8 mouse cellular contexts compared by ENCODE assay signal in genomic region chr3:135212658-135213350, GRCm38 (mm10). TPM values are rescaled to one million over a fixed set of nuclear protein-coding genes. Genes with fewer than 3 reads are reported as not detected.
DNase-seq lines count a peak whose midpoint lies in the region; ATAC-seq and TF ChIP-seq lines count a peak whose summit lies in the region.

No protein-coding gene starts in this region.

- no peak for DNase-seq in lung, adult 2 months
- DNase-seq in lung, postnatal 14 days, result no peak
- peak; percentile 3 for DNase-seq in brain, embryonic 14.5 days (ENCODE audit: low read depth)
- peak; percentile 83 for DNase-seq in midbrain, embryonic 11.5 days (ENCODE audit: low spot score, missing footprints)
- no peak for DNase-seq in thymus, postnatal 10 days (ENCODE audit: low spot score in 2 of 2)
- DNase-seq in cerebellum, postnatal 4 days (ENCODE audit: low spot score in 2 of 2), result no peak
- no peak for DNase-seq in layer of hippocampus, adult 18-20 months (ENCODE audit: low spot score in 2 of 2)

- H3K4me2 ChIP-seq in hindbrain, embryonic 13.5 days, result peak overlapping the region; percentile 78
- peak overlapping the region; percentile 67 for H3K4me2 ChIP-seq in midbrain, embryonic 11.5 days

- WGBS in lung, adult 2 months, result under 1% methylated on average over 26 of the region's 26 CpGs
- WGBS in hindbrain, embryonic 13.5 days, result 1% methylated on average over 26 of the region's 26 CpGs
- under 1% methylated on average over 26 of the region's 26 CpGs for WGBS in midbrain, embryonic 11.5 days

- H3K36me3 ChIP-seq in hindbrain, embryonic 13.5 days, result 0 out of 2 replicates have a peak, but pooled peaks cover 10% of the 10 kb centered on the region
- peaks cover 11% of the 10 kb centered on the region for H3K36me3 ChIP-seq in midbrain, embryonic 11.5 days (ENCODE audit: control insufficient read depth, insufficient read depth, low read length)

- peak overlapping the region; percentile 66 for H3K9ac ChIP-seq in hindbrain, embryonic 13.5 days
- H3K9ac ChIP-seq in midbrain, embryonic 11.5 days (ENCODE audit: low read length), result peak overlapping the region; percentile 87

- no peaks in the 10 kb centered on the region for H3K27me3 ChIP-seq in hindbrain, embryonic 13.5 days
- no peaks in the 10 kb centered on the region for H3K27me3 ChIP-seq in midbrain, embryonic 11.5 days (ENCODE audit: control insufficient read depth, insufficient read depth, low read length)

- H3K27ac ChIP-seq in hindbrain, embryonic 13.5 days, result no peak overlapping the region
- no peak overlapping the region for H3K27ac ChIP-seq in midbrain, embryonic 11.5 days (ENCODE audit: low read depth, low read length)

- no peaks in the 10 kb centered on the region for H3K4me1 ChIP-seq in lung, adult 2 months (ENCODE audit: control insufficient read depth, insufficient read depth, low read length)
- peaks cover 14% of the 10 kb centered on the region for H3K4me1 ChIP-seq in hindbrain, embryonic 13.5 days (replicated peaks)
- H3K4me1 ChIP-seq in midbrain, embryonic 11.5 days (ENCODE audit: control insufficient read depth, insufficient read depth, low read length), result peaks cover 8% of the 10 kb centered on the region; the same call in 1 of the 2 replicates

- peak; percentile 77; the same call in 1 of the 2 replicates for ATAC-seq in hindbrain, embryonic 13.5 days (ENCODE audit: low FRiP score)
- ATAC-seq in midbrain, embryonic 11.5 days (ENCODE audit: low FRiP score), result peak; percentile 22; the same call in 1 of the 2 replicates

- H3K4me3 ChIP-seq in lung, adult 2 months (replicated peaks; ENCODE audit: extremely low read depth, low read depth, low read length), result peak overlapping the region; percentile 70
- H3K4me3 ChIP-seq in hindbrain, embryonic 13.5 days, result peak overlapping the region; percentile 67
- H3K4me3 ChIP-seq in midbrain, embryonic 11.5 days (ENCODE audit: low read depth, low read length), result peak overlapping the region; percentile 94

- no peaks in the 10 kb centered on the region for H3K9me3 ChIP-seq in hindbrain, embryonic 13.5 days
- no peaks in the 10 kb centered on the region for H3K9me3 ChIP-seq in midbrain, embryonic 11.5 days (ENCODE audit: control insufficient read depth, low read length)

- no peak for TF ChIP-seq CTCF in lung, adult 2 months (IDR thresholded peaks at IDR 0.05; ENCODE audit: insufficient read depth, low read length)
- TF ChIP-seq CTCF in brain, embryonic 14.5 days (IDR thresholded peaks at IDR 0.05; ENCODE audit: borderline replicate concordance, extremely low read depth, insufficient read depth, insufficient read length), result no peak

- no peak for TF ChIP-seq POLR2A in lung, adult 2 months (IDR thresholded peaks at IDR 0.05; ENCODE audit: borderline replicate concordance, extremely low read depth, low read depth, low read length)
- no peak for TF ChIP-seq POLR2A in brain, embryonic 14.5 days (IDR thresholded peaks at IDR 0.05; ENCODE audit: borderline replicate concordance, extremely low read depth, insufficient read depth, insufficient read length, poor library complexity, severe bottlenecking)

RNA-seq across cellular contexts. Expression of gene Cenpe, which starts 0.5 kb away (rescaled TPM):
- polyA plus RNA-seq in lung, adult 2 months (2012; rRNA removed), result 0.07 and 0.31 TPM in 2 replicates
- polyA plus RNA-seq in brain, embryonic 14.5 days (2012; rRNA removed), result 7.3 and 10.4 TPM in 2 replicates
- polyA plus RNA-seq in hindbrain, embryonic 13.5 days (2015; fragmentation: Nextera tagmentation; extraction: Ambion mirVana), result 6.3 and 7.5 TPM in 2 replicates
- polyA plus RNA-seq in midbrain, embryonic 11.5 days (2014; fragmentation: Nextera tagmentation; extraction: Ambion mirVana), result 45.9 and 48.9 TPM in 2 replicates
- total RNA-seq in layer of hippocampus, adult 18-20 months (2021), result 1 to 10 TPM; 2.1 to 2.2 TPM

Comparison
In these comparisons a context has a peak if more than half of its experiments do, and no peak if none do; other contexts are left out.
1. DNase-seq: peak in brain, embryonic 14.5 days (single experiment) and midbrain, embryonic 11.5 days (single experiment); none in lung, adult 2 months (single experiment), lung, postnatal 14 days (single experiment), thymus, postnatal 10 days (0 of 2), cerebellum, postnatal 4 days (0 of 2) and layer of hippocampus, adult 18-20 months (0 of 2).
2. Peak in every context shown above with its lines, with median percentiles within 50 percentile points of each other: H3K4me3 ChIP-seq.